Mouse (Mus musculus) embryonic facial prominence, embryonic 12.5 days (tissue): ENCODE measurements around the gene Mobp. TPM values are rescaled to one million over a fixed set of nuclear protein-coding genes. Genes with fewer than 3 reads are reported as not detected.
A peak's percentile ranks its signal among the peaks of the same experiment; 100 is the strongest.

Source experiments
- ATAC-seq: fragments of 200-750 bp; cut with Nextera tagmentation; 2 replicates; pipeline ENCODE4 v1.8.0; 2017; ENCODE audit not compliant: insufficient number of reproducible peaks, insufficient read depth, low FRiP score, low TSS enrichment
- H3K27ac ChIP-seq: fragments of 300-500 bp; sonication (generic); 2 replicates; pipeline ENCODE4 v1.5.1; 2016; ENCODE audit warnings: mild to moderate bottlenecking
- H3K27me3 ChIP-seq: fragments of 300-500 bp; sonication (generic); 2 replicates; pipeline ENCODE4 v1.6.1; 2016; ENCODE audit warnings: mild to moderate bottlenecking, moderate library complexity
- H3K36me3 ChIP-seq: fragments of 300-500 bp; sonication (generic); 2 replicates; pipeline ENCODE4 v1.6.1; 2016; ENCODE audit warnings: mild to moderate bottlenecking
- H3K4me1 ChIP-seq: fragments of 300-500 bp; sonication (generic); 2 replicates; pipeline ENCODE4 v1.6.1; 2016
- H3K4me2 ChIP-seq: fragments of 300-500 bp; sonication (generic); replicated peaks from 2 replicates; pipeline ENCODE4 v1.6.1; 2016; ENCODE audit warnings: mild to moderate bottlenecking, moderate library complexity
- H3K4me3 ChIP-seq: fragments of 300-500 bp; sonication (generic); 2 replicates; pipeline ENCODE4 v1.5.1; 2016; ENCODE audit warnings: mild to moderate bottlenecking
- H3K9ac ChIP-seq: fragments of 300-500 bp; sonication (generic); 2 replicates; pipeline ENCODE4 v1.6.1; 2016; ENCODE audit warnings: mild to moderate bottlenecking, moderate library complexity
- H3K9me3 ChIP-seq: fragments of 300-500 bp; sonication (generic); 2 replicates; pipeline ENCODE4 v1.6.1; 2016; ENCODE audit warnings: mild to moderate bottlenecking, moderate library complexity
- WGBS: fragments of 180-500 bp; shearing (Covaris S2); methylation state at CpG from one replicate; pipeline ENCODE4 v1.1.7; 2016; 5-methylcytosine and 5-hydroxymethylcytosine counted together
- polyA plus RNA-seq: library from polyadenylated mRNA; unstranded; fragments of >200 nt; fragmentation: Nextera tagmentation; extraction: Ambion mirVana; gene quantifications from 2 replicates; pipeline ENCODE4 v1.2.1, GENCODE M21; 2016

The Mobp gene
- polyA plus RNA-seq, 1 experiment from 2014 or later = 0.37 TPM

- ATAC-seq = no peak
- no peaks in the 10 kb centered on the region for H3K9me3 ChIP-seq
- H3K27ac ChIP-seq = no peak overlapping the region
- H3K9ac ChIP-seq = peak overlapping the region; percentile 40
- whole genome bisulfite sequencing = 28% methylated on average over 21 of the region's 21 CpGs
- peaks cover 3% of the 10 kb centered on the region; the same call in 1 of the 2 replicates for H3K27me3 ChIP-seq
- 0 out of 2 replicates have a peak, but pooled peaks cover 5% of the 10 kb centered on the region for H3K4me1 ChIP-seq
- peak overlapping the region; percentile 34 for H3K4me3 ChIP-seq
- no peaks in the 10 kb centered on the region for H3K36me3 ChIP-seq
- H3K4me2 ChIP-seq = peak overlapping the region; percentile 49
Measured at GRCm38 (mm10) chr9:120191362-120192098, 42.0 kb downstream of the Mobp start.

- Histone ChIP-seq H3K27me3 (peaks cover 3% of the 10 kb centered on the region; the same call in 1 of the 2 replicates), H3K36me3 (no peaks in the 10 kb centered on the region), H3K4me1 (0 out of 2 replicates have a peak, but pooled peaks cover 5% of the 10 kb centered on the region), H3K27ac (no peak overlapping the region), H3K4me2 (no peak overlapping the region), H3K9me3 (no peaks in the 10 kb centered on the region), H3K9ac (no peak overlapping the region), H3K4me3 (no peak overlapping the region)
- WGBS = 78% methylated on average over 7 of the region's 7 CpGs
- ATAC-seq = no peak
Measured at GRCm38 (mm10) chr9:120192742-120193141, 43.2 kb downstream of the Mobp start.

DNA sequence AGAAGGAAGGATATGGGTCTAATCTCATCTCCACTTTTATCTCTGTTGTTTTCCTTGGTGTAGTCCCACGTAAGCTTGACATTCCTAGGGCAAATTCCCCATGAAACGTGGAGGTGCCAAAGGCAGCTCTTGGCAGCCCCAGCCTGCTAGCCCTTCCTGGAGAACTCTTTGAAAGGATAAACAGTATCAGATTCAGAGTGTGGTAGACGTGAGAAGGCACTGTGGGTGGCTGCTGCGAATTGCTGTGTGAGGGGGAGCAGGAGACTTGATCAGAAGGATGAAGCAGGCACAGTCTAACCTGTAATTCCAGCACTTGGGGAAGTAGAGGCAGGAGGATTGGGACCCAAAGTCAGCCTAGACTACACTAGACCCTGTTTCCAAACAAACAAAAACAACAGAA lies 51.4 kb downstream of the Mobp start:
- no peak overlapping the region for H3K4me2 ChIP-seq
- no peaks in the 10 kb centered on the region for H3K9me3 ChIP-seq
- H3K4me3 ChIP-seq = no peak overlapping the region
- H3K4me1 ChIP-seq = no peaks in the 10 kb centered on the region
- no peak for ATAC-seq
- H3K36me3 ChIP-seq = no peaks in the 10 kb centered on the region
- WGBS = 63% methylated on average over 4 of the region's 4 CpGs
- H3K9ac ChIP-seq = no peak overlapping the region
- no peak overlapping the region for H3K27ac ChIP-seq
- no peaks in the 10 kb centered on the region for H3K27me3 ChIP-seq

GRCm38 (mm10) chr9:120201743-120202142 lies 52.2 kb downstream of the Mobp start:
- Histone ChIP-seq H3K36me3 (no peaks in the 10 kb centered on the region), H3K4me2 (no peak overlapping the region), H3K27ac (no peak overlapping the region), H3K9me3 (no peaks in the 10 kb centered on the region), H3K4me1 (no peaks in the 10 kb centered on the region), H3K4me3 (no peak overlapping the region), H3K27me3 (no peaks in the 10 kb centered on the region), H3K9ac (no peak overlapping the region)
- no peak for ATAC-seq
- 84% methylated on average over 7 of the region's 7 CpGs for WGBS

- H3K27ac ChIP-seq = no peak overlapping the region
- H3K9ac ChIP-seq = no peak overlapping the region
- WGBS = 21% methylated on average over 12 of the region's 12 CpGs
- H3K4me2 ChIP-seq = no peak overlapping the region
- H3K36me3 ChIP-seq = no peaks in the 10 kb centered on the region
- no peaks in the 10 kb centered on the region for H3K4me1 ChIP-seq
- ATAC-seq = no peak
- no peaks in the 10 kb centered on the region for H3K9me3 ChIP-seq
- H3K4me3 ChIP-seq = no peak overlapping the region
- no peaks in the 10 kb centered on the region for H3K27me3 ChIP-seq
Measured at GRCm38 (mm10) chr9:120202683-120203082, 53.2 kb downstream of the Mobp start.

DNA sequence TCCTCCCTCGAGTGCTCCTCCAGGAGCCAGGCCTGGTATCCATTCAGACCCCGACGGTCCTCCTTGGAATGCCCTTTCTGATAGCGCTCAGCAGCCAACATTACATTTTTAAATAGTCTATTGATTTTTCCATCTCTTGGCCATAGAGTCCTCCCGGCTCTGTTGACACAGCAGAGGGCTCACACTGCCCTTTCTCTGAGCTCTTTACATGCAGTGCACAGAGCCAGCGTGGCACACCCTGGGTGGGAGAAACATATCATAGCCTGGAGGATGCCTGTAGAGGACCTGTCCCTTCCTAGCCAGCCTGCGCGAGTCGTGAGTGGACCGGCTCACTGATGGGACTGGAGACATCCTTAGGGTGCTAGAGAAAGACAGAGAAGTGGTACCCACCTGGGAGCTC lies 54.4 kb downstream of the Mobp start:
- H3K27ac ChIP-seq = no peak overlapping the region
- no peak overlapping the region for H3K4me2 ChIP-seq
- no peaks in the 10 kb centered on the region for H3K4me1 ChIP-seq
- no peak for ATAC-seq
- no peaks in the 10 kb centered on the region for H3K9me3 ChIP-seq
- no peak overlapping the region for H3K9ac ChIP-seq
- H3K27me3 ChIP-seq = no peaks in the 10 kb centered on the region
- no peaks in the 10 kb centered on the region for H3K36me3 ChIP-seq
- H3K4me3 ChIP-seq = no peak overlapping the region
- WGBS = 85% methylated on average over 10 of the region's 10 CpGs

DNA sequence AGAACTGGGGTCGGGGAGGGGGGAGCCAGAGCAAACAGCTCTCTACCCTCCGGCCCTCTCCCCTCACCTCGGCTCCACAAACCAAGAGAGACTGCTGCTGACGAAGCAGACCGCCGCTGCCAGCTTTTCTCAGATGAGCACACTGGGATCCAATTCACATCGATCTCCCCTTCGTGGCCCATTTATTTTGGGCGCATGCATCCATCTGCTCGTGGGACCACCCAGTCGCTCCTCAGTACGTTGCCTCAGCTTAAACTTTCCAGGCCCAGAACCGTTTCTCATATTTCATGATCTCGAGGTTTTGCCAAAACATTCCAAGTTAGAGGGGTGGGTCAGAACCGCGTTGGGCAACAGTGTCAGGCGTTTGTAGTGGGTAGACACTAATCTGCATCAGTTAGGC lies 57.4 kb downstream of the Mobp start:
- Histone ChIP-seq H3K27ac (no peak overlapping the region), H3K36me3 (no peaks in the 10 kb centered on the region), H3K4me2 (no peak overlapping the region), H3K4me3 (no peak overlapping the region), H3K9ac (no peak overlapping the region), H3K27me3 (no peaks in the 10 kb centered on the region), H3K4me1 (no peaks in the 10 kb centered on the region), H3K9me3 (no peaks in the 10 kb centered on the region)
- no peak for ATAC-seq
- WGBS = 56% methylated on average over 17 of the region's 17 CpGs

DNA sequence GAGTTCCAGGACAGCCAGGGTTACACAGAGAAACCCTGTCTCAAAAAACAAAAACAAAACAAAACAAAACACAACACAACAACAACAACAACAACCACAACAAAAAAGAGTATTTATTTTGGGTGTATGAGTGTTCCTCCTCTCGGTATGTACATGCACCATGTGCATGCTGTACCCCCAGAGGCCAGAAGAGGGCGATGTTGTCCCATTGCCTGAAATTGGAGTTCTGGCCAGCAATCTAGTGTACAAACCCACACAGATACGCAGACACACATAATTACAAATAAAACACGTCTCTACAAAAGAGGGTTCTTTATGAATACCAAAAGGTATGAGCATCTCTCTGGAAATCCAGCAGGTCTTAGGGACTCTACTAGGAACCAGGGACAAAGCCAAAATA lies 60.6 kb downstream of the Mobp start:
- Histone ChIP-seq H3K4me3 (no peak overlapping the region), H3K9me3 (no peaks in the 10 kb centered on the region), H3K4me1 (no peaks in the 10 kb centered on the region), H3K27ac (no peak overlapping the region), H3K9ac (no peak overlapping the region), H3K36me3 (no peaks in the 10 kb centered on the region), H3K4me2 (no peak overlapping the region), H3K27me3 (no peaks in the 10 kb centered on the region)
- ATAC-seq = no peak
- WGBS = 76% methylated on average over 4 of the region's 4 CpGs

DNA sequence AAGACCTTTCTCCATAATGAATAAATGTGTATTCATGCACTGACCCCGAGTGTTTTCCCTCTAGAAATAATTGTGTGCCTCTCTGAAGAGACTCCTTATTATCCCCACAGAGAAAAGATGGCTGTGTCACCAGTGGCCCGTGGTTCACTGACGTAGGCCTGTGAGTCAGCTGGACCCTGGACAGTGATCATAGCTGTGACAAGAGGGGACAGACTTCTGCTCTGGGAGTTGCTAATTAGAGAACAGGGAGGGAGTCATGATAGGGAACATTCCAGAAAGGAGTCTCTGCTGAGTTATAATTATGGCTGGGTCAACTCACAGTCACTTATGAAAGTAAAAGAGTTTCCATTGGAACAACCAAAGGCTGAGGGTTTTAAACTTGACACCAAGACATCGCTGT lies 61.4 kb downstream of the Mobp start:
- H3K4me1 ChIP-seq = no peaks in the 10 kb centered on the region
- H3K27ac ChIP-seq = no peak overlapping the region
- 76% methylated on average over 4 of the region's 4 CpGs for WGBS
- no peak overlapping the region for H3K4me2 ChIP-seq
- no peaks in the 10 kb centered on the region for H3K9me3 ChIP-seq
- H3K27me3 ChIP-seq = no peaks in the 10 kb centered on the region
- ATAC-seq = no peak
- no peak overlapping the region for H3K9ac ChIP-seq
- no peaks in the 10 kb centered on the region for H3K36me3 ChIP-seq
- H3K4me3 ChIP-seq = no peak overlapping the region

DNA sequence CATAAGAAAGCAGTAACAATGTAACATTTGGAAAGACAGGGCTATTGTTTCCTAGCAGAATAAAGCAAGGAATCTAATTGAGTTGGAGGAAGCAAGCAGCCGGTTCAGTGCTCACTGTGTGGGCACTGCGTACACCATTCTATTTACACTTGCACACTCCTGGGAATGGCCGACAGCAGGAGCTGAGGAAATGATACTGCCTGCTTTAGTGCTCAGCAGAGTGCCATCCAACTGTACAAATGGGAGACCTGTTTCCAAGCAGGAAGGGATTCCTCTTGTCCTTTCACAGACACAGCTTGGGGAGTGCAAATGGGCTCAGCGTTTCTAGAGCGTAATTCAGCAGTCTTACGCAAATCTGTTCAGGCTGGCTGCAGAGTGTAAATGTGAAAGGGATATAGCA lies 63.4 kb downstream of the Mobp start:
- no peak overlapping the region for H3K4me2 ChIP-seq
- no peak for ATAC-seq
- no peaks in the 10 kb centered on the region for H3K27me3 ChIP-seq
- H3K4me1 ChIP-seq = no peaks in the 10 kb centered on the region
- no peak overlapping the region for H3K9ac ChIP-seq
- H3K9me3 ChIP-seq = no peaks in the 10 kb centered on the region
- no peak overlapping the region for H3K4me3 ChIP-seq
- WGBS = 75% methylated on average over 6 of the region's 6 CpGs
- no peak overlapping the region for H3K27ac ChIP-seq
- no peaks in the 10 kb centered on the region for H3K36me3 ChIP-seq

- no peak overlapping the region for H3K9ac ChIP-seq
- WGBS = 89% methylated on average over 11 of the region's 11 CpGs
- no peaks in the 10 kb centered on the region for H3K9me3 ChIP-seq
- no peaks in the 10 kb centered on the region for H3K4me1 ChIP-seq
- H3K27ac ChIP-seq = no peak overlapping the region
- ATAC-seq = no peak
- no peaks in the 10 kb centered on the region for H3K27me3 ChIP-seq
- no peaks in the 10 kb centered on the region for H3K36me3 ChIP-seq
- H3K4me2 ChIP-seq = no peak overlapping the region
- H3K4me3 ChIP-seq = no peak overlapping the region
Measured at GRCm38 (mm10) chr9:120214978-120215495, 65.5 kb downstream of the Mobp start.

DNA sequence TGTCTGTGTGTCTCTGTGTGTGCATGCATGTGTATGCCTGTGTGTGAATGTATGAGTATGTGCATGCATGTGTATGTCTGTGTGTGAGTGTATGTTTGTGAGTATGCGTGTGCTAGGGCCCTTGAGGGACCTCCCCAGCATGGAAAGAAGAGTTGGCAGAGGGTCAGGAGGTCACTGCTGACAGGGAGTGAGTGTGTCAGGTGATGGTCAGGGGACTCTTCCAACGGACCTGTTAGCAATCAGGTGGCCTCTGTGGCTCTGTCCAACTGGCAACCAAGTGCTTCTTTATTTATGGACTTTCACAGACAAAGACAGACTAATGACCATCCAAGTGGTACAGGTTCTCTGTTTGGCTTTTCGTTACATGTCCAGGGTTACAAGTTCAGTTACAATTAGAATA lies 69.9 kb downstream of the Mobp start:
- Histone ChIP-seq H3K9ac (no peak overlapping the region), H3K36me3 (no peaks in the 10 kb centered on the region), H3K9me3 (no peaks in the 10 kb centered on the region), H3K27me3 (no peaks in the 10 kb centered on the region), H3K4me2 (no peak overlapping the region), H3K27ac (no peak overlapping the region), H3K4me3 (no peak overlapping the region), H3K4me1 (no peaks in the 10 kb centered on the region)
- no peak for ATAC-seq
- 68% methylated on average over 3 of the region's 3 CpGs for WGBS
